Mouse (Mus musculus) Patski (cell line): ENCODE results near the gene Gm47289. TPM values are rescaled to one million over a fixed set of nuclear protein-coding genes. Genes with fewer than 3 reads are reported as not detected.
A peak's percentile ranks its signal among the peaks of the same experiment; 100 is the strongest.

Source experiments
- ATAC-seq: fragments of 100-300 bp; one replicate; pipeline ENCODE4 v1.8.0; 2021
- CTCF ChIA-PET: fragments of 350-600 bp; sonication (Branson Sonifier 250); formaldehyde crosslinking; loops from one replicate; lab custom pipeline; 2022; ENCODE audit warnings: inconsistent platforms; lab: Charles Lee
- POLR2A ChIA-PET: fragments of 350-600 bp; sonication (Branson Sonifier 250); formaldehyde crosslinking; loops from one replicate; lab custom pipeline; 2022; ENCODE audit warnings: antibody characterized with exemption, inconsistent platforms; lab: Charles Lee
- DNase-seq: peaks from one replicate; pipeline ENCODE4 v3.0.0-alpha.2; 2011; ENCODE audit warnings: low read depth, low spot score
- H3K27me3 ChIP-seq: fragments of 371-371 bp; one replicate; pipeline ENCODE4 v1.5.1; 2021
- CTCF ChIP-seq: fragments of 100-300 bp; IDR thresholded peaks from one replicate; pipeline ENCODE4 v1.5.1; 2021
- in situ Hi-C: fragments of 300-500 bp; cut with MboI; formaldehyde crosslinking; loops from 3 replicates; pipeline ENCODE4 v1.11.1; 2018; ENCODE audit warnings: low pct_unique_long_range_greater_than_20kb, mixed read lengths
- polyA plus RNA-seq: library from polyadenylated mRNA; unstranded; gene quantifications from one replicate; pipeline ENCODE4 v1.2.3, GENCODE M21; 2021

Gm47289 gene
- polyA plus RNA-seq, 1 experiment from 2014 or later = not detected

DNA sequence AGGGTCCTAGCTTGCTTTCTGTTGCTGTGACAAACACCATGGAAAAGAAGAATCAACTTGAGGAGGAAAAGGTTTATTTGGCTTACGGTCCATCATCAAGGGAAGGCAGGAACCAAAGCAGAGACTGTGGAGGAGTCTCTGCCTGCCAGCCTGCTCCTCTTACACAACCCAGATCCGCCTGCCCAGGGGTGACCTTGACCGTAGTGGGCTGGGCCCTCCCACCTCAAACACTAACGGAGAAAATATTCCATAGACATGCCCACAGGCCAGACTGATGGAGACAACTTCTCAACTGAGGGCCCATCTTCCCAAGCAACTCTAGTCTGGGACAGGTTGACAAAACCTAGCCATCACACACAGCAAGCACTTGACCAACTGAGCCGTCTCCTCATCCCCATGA, 16.9 kb upstream of the Gm47289 start:
- POLR2A ChIA-PET = no interaction called here
- CTCF ChIA-PET = no interaction called here
- in situ Hi-C loops = loop anchor here (10.0 kb wide), 1 partner anchor 463 kb away; no protein-coding TSS in a partner anchor
- DNase-seq (no peak), ATAC-seq (no peak)
- no peak for TF ChIP-seq CTCF
- peaks cover 4% of the 10 kb centered on the region for H3K27me3 ChIP-seq

DNA sequence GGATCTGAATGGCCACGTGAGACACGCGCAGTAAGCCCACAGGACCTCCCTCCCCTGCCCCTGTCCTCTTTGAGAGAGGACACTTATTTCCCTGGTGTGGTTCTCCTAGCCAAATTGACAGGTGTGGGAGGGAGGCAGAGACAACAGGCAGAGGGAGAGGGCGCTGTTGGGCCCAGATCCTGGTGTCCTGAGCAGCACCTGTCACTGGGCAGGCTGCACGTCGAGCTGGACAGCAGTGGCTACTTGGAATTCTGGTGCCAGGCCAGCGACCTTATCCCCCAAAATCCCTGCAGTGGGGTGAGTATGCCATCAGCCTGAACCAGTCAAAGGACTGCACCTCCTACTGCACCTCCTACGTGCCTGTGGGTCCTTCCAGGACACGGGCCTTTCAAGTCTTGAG, 15.6 kb upstream of the Gm47289 start:
- ChIA-PET CTCF (no interaction called here), POLR2A (no interaction called here)
- ATAC-seq (no peak), DNase-seq (no peak)
- peaks cover 7% of the 10 kb centered on the region for H3K27me3 ChIP-seq
- no peak for TF ChIP-seq CTCF
- in situ Hi-C loops = loop anchor here (10.0 kb wide), 1 partner anchor 461 kb away; no protein-coding TSS in a partner anchor

DNA sequence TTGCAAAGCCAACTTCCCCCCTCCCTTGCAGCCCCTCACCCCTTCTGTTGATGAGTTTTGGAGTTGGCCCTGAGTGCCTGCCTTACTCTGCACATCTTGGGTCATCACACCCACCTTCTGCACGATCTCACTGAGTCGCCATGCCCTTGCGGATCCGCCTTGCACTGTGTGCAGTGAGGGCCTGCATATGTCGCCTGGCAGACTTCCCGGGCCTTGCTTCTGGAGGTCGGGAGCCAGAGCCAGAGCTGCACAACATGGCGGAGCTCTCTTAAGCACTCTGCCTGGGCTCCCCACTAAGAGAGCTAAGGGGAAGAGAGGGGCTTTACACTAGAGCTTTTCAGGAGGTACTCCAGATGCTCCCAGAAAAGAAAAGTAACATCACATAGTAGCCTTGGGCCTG, 14.3 kb upstream of the Gm47289 start:
- ATAC-seq (no peak), DNase-seq (no peak)
- peaks cover 7% of the 10 kb centered on the region for H3K27me3 ChIP-seq
- TF ChIP-seq CTCF = no peak
- in situ Hi-C loops = loop anchor here (5.0 to 10.0 kb wide), 2 partner anchors 203 to 460 kb away; no protein-coding TSS in a partner anchor
- CTCF ChIA-PET = interaction anchor here (1.5 kb wide), 1 partner anchor 11 kb away, joined by 3 read pairs; no protein-coding TSS in a partner anchor
- POLR2A ChIA-PET = no interaction called here

DNA sequence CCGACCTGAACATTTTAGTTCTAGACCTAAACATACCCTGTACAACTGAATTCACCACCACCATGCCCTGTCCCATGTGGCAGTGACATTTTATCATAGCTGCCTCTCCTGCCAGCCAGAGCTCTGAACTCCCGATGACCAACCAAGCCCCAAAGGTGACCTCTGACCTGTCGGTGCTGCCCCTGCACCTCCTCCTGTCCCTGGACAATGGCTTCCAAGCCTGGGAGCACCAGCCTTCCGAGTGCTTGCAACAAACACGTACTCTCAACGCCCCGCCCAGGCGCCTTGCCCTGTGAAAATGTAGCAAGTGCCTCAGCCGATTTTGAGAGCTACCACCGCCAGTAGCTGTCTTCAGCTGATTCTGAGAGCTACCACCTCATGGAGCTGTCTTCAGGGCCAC, 13.8 kb upstream of the Gm47289 start:
- ChIA-PET CTCF (interaction anchor here (1.5 kb wide), 1 partner anchor 11 kb away, joined by 3 read pairs; no protein-coding TSS in a partner anchor), POLR2A (no interaction called here)
- DNase-seq (no peak), ATAC-seq (no peak)
- in situ Hi-C loops = loop anchor here (5.0 to 10.0 kb wide), 2 partner anchors 202 to 460 kb away; no protein-coding TSS in a partner anchor
- no peak for TF ChIP-seq CTCF
- peaks cover 7% of the 10 kb centered on the region for H3K27me3 ChIP-seq

DNA sequence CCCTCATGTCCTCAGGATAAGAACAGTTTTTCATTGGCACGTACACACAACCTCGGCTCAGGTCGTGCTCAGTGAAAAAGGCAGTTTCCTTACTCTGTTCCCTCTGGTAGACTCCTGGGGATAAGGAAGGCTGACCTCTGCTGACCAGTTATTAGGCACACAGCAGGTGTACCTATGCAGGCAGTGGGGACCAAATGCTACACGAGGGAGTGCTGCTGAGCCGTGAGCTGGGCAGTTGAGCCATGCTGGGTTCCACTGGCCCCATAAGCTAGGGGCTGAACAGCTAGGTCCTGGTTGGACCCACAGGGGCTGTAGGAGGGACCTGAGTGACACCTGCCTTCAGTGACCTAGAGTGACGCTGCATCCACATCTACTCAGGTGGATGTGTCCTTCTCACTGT, 13.3 kb upstream of the Gm47289 start:
- in situ Hi-C loops = loop anchor here (5.0 to 10.0 kb wide), 2 partner anchors 202 to 459 kb away; no protein-coding TSS in a partner anchor
- DNase-seq (no peak), ATAC-seq (no peak)
- ChIA-PET CTCF (interaction anchor here (0.8 to 1.5 kb wide), 2 partner anchors 10 to 46 kb away, joined by 3 read pairs; no protein-coding TSS in a partner anchor), POLR2A (no interaction called here)
- no peak for TF ChIP-seq CTCF
- H3K27me3 ChIP-seq = peaks cover 7% of the 10 kb centered on the region

DNA sequence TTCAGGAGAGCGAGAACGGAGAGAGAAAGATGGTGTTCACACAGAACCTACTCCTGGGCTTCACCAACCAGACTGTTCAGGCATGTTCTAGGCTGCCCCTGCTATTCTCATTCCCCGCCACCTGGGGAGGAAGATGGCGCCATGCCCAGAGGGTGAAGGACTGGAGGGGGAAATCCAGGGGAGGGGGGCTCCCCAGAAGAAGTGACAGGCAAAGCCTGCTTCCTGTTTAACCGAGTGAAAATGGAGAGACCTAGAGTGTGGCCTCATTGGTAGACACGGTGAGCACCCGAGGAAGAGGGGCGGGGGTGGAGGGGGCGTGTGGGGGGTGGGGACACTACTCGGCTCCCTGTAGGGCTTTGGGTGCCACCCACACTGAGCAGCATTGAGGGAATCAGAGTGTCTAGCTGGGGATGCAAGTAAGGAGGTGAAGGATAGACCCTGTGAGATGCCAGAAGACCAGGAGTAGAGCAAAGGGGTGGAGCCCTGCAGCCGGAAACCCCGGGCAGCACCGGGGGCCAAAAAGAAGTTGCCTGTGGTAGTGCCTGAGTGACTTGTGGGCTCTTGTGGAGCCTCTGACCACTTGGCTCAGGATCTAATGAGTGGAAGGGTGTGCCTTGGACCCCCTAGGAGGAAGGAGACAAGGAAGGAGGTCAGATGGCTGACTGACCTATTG, 12.7 kb upstream of the Gm47289 start:
- no peak for ATAC-seq
- in situ Hi-C loops = loop anchor here (5.0 to 10.0 kb wide), 2 partner anchors 201 to 459 kb away; no protein-coding TSS in a partner anchor
- ChIA-PET POLR2A (no interaction called here), CTCF (interaction anchor here (0.8 to 1.5 kb wide), 2 partner anchors 10 to 45 kb away, joined by 3 read pairs; no protein-coding TSS in a partner anchor)
- TF ChIP-seq CTCF = no peak
- H3K27me3 ChIP-seq = peaks cover 7% of the 10 kb centered on the region
- DNase-seq = no peak

DNA sequence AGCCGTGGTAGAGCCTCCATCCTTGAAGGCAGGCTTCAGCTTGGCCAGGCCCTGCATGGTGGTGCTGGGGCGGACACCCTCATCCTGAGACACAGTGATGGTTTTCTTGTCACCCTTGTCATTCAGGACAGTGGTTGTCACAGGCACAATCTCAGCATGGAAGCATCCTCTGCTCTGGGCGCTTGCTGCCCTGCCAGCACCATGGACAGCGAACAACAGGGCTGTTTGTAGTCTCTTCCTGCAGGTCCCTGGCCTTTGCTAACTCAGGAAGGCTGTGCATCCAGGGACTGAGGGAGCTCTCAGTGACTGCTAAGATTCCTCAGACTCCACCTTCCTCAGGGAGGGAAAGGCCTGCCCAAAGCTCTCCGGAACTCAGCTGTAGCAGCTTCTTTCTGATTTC, 9.4 kb upstream of the Gm47289 start:
- no peak for TF ChIP-seq CTCF
- POLR2A ChIA-PET = no interaction called here
- CTCF ChIA-PET = no interaction called here
- DNase-seq = no peak
- H3K27me3 ChIP-seq = peaks cover 8% of the 10 kb centered on the region
- peak; percentile 63 for ATAC-seq
- in situ Hi-C loops = loop anchor here (5.0 to 10.0 kb wide), 2 partner anchors 198 to 455 kb away; no protein-coding TSS in a partner anchor

DNA sequence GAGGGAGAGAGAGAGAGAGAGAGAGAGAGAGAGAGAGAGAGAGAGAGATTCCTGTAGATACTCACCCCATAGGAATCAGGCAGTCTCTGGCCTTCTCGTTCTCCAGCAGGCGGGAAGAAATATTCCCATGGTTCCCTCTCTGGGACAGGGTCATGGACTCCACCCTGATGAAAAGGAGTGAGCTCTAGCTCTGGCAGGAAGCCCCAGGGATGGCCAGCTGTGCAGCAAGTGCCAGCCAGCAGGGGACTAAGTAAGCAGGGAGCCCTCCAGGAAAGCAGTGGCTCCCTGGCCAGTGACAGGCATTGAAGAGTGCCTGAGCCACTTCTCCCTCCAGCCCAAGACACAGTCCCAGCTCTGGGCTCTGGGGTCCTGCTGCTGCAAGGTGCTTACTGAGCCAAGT, 7.2 kb upstream of the Gm47289 start:
- ATAC-seq = no peak
- H3K27me3 ChIP-seq = peaks cover 8% of the 10 kb centered on the region
- POLR2A ChIA-PET = no interaction called here
- in situ Hi-C loops = no loop called here
- DNase-seq = no peak
- CTCF ChIA-PET = no interaction called here
- TF ChIP-seq CTCF = no peak

DNA sequence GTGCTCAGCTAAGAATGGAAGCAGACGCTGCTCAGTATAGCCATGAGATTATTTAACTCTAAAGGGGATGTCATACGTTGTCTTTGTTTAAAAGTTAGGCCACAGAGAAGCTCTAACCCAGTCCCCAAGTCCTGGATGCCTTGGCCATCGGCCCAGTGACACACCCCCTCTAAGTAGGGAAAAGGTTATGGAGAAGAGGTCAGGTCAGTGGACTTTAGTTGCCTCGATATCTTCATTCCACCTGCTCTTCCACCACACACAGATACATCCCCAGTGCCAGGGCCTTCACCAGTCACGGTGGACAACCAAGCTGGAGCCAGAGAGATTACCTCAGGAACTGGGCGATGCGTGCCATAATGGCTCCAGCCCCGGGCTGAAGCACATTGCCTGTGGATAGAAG, 3.5 kb upstream of the Gm47289 start:
- in situ Hi-C loops = no loop called here

DNA sequence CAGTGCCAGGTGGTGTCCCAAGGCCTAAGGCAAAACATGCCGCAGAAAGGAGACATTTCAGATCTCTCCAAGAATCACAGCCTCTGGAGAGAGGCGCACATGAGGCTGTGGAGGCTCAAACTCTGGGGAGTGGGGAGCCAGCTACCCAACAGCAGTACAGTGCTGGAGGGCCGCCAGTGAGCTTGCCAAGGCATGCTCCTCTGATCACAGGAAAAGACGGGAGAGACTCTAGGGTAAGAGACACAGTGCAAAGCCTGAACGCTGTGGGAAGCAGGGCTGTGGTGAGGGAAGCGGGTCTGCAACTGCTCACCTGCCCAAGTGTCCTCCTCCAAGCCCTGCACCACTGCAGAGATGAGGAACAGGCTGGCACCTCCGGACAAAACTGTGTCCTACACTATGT, 3.1 kb upstream of the Gm47289 start:
- POLR2A ChIA-PET = no interaction called here
- no peak for ATAC-seq
- H3K27me3 ChIP-seq = peaks cover 4% of the 10 kb centered on the region
- in situ Hi-C loops = no loop called here
- no peak for DNase-seq
- TF ChIP-seq CTCF = no peak
- CTCF ChIA-PET = interaction anchor here (0.9 to 1.6 kb wide), 2 partner anchors 11 to 48 kb away, joined by 3 read pairs; no protein-coding TSS in a partner anchor

More for the DNA sequence above, 3.5 kb upstream of the Gm47289 start:
- ATAC-seq = no peak
- DNase-seq = no peak
- POLR2A ChIA-PET = no interaction called here
- CTCF ChIA-PET = interaction anchor here (1.6 kb wide), 1 partner anchor 10 kb away, joined by 3 read pairs; no protein-coding TSS in a partner anchor
- TF ChIP-seq CTCF = no peak
- peaks cover 4% of the 10 kb centered on the region for H3K27me3 ChIP-seq
